8 mouse cellular contexts compared by ENCODE assay signal in the genomic region with DNA sequence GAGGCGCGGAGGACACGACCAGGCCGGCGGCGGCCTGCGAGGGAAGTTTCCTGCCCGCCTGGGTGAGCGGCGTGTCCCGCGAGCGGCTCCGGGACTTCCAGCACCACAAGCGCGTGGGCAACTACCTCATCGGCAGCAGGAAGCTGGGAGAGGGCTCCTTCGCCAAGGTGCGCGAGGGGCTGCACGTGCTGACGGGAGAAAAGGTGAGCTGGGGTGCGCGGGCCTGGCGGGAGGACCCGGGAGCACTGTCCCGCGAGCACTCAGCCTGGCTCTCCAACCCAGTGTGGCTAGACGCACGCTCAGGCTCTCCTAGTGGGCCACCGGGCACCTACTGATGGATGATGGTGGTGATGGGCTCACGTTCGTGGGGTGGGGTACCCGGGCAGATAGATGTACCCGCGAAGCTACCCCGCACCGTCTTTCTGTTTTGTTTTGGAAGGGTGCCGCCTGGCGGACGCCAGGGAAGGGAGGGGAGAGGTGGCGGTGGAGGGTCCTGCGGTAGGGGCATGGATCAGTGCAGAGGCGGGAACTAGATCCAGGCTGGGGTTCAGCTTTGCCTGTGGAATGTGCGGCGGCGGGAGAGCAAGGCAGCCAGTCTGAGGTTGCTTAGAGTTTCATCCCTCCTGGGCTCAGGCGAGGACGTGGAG. TPM values are rescaled to one million over a fixed set of nuclear protein-coding genes. Genes with fewer than 3 reads are reported as not detected.
A peak's percentile ranks its signal among the peaks of the same experiment; 100 is the strongest.
DNase-seq lines count a peak whose midpoint lies in the region; ATAC-seq and TF ChIP-seq lines count a peak whose summit lies in the region.

No protein-coding gene starts in this region.

- WGBS in embryonic facial prominence, embryonic 12.5 days, result 1% methylated on average over 49 of the region's 49 CpGs
- WGBS in heart, postnatal 0 days, result under 1% methylated on average over 45 of the region's 49 CpGs

- peak overlapping the region; percentile 99 for H3K27ac ChIP-seq in embryonic facial prominence, embryonic 12.5 days
- H3K27ac ChIP-seq in heart, postnatal 0 days (ENCODE audit: low read depth), result peak overlapping the region; percentile 80

- DNase-seq in urinary bladder, adult 2 months (ENCODE audit: low spot score), result peak; percentile 46
- no peak for DNase-seq in urinary bladder, postnatal 10 days (ENCODE audit: low spot score)
- peak; percentile 13 for DNase-seq in heart, postnatal 0 days (ENCODE audit: low spot score)
- DNase-seq in kidney, postnatal 4 days, result peak; percentile 77 to 83
- peak; percentile 68 to 70 for DNase-seq in lung, postnatal 4 days
- DNase-seq in right cerebral cortex, postnatal 14 days, result peak; percentile 33
- no peak for DNase-seq in natural killer cell, adult 2 months (ENCODE audit: low spot score in 2 of 2)

- H3K27me3 ChIP-seq in embryonic facial prominence, embryonic 12.5 days, result 0 out of 2 replicates have a peak, but pooled peaks cover 3% of the 10 kb centered on the region
- H3K27me3 ChIP-seq in heart, postnatal 0 days (ENCODE audit: control insufficient read depth, insufficient read depth, low read length), result no peaks in the 10 kb centered on the region

- peak; percentile 85 for ATAC-seq in embryonic facial prominence, embryonic 12.5 days (ENCODE audit: insufficient number of reproducible peaks, insufficient read depth, low FRiP score, low TSS enrichment)
- ATAC-seq in heart, postnatal 0 days (ENCODE audit: insufficient read depth, low read depth), result peak; percentile 40

- TF ChIP-seq EP300 in heart, postnatal 0 days (IDR thresholded peaks at IDR 0.05; ENCODE audit: low read depth), result no peak

- peak overlapping the region; percentile 79 for H3K4me2 ChIP-seq in embryonic facial prominence, embryonic 12.5 days (replicated peaks)
- peak overlapping the region; percentile 98 for H3K4me2 ChIP-seq in heart, postnatal 0 days (ENCODE audit: low read depth, low read length)

- H3K9me3 ChIP-seq in embryonic facial prominence, embryonic 12.5 days, result no peaks in the 10 kb centered on the region
- H3K9me3 ChIP-seq in heart, postnatal 0 days (replicated peaks; ENCODE audit: control insufficient read depth, low read length), result no peaks in the 10 kb centered on the region

- H3K36me3 ChIP-seq in embryonic facial prominence, embryonic 12.5 days, result peaks cover 18% of the 10 kb centered on the region
- H3K36me3 ChIP-seq in heart, postnatal 0 days (replicated peaks; ENCODE audit: control insufficient read depth, insufficient read depth, low read length), result no peaks in the 10 kb centered on the region; the same call in none of the 2 replicates

- H3K9ac ChIP-seq in embryonic facial prominence, embryonic 12.5 days, result peak overlapping the region; percentile 94
- H3K9ac ChIP-seq in heart, postnatal 0 days (replicated peaks; ENCODE audit: low read depth, low read length), result peak overlapping the region; percentile 81

- TF ChIP-seq CTCF in heart, postnatal 0 days (IDR thresholded peaks at IDR 0.05; ENCODE audit: low read depth), result peak; percentile 45

- peaks cover 34% of the 10 kb centered on the region for H3K4me1 ChIP-seq in embryonic facial prominence, embryonic 12.5 days
- peaks cover 27% of the 10 kb centered on the region for H3K4me1 ChIP-seq in heart, postnatal 0 days (ENCODE audit: control insufficient read depth, insufficient read depth)

- peak overlapping the region; percentile 90 for H3K4me3 ChIP-seq in embryonic facial prominence, embryonic 12.5 days
- H3K4me3 ChIP-seq in heart, postnatal 0 days (ENCODE audit: low read depth, low read length), result peak overlapping the region; percentile 84

RNA-seq across cellular contexts. Expression of a gene that starts 0.8 kb away (rescaled TPM):
- polyA plus RNA-seq in urinary bladder, adult 2 months (2012; rRNA removed), result 3.2 and 4.0 TPM in 2 replicates
- polyA plus RNA-seq in embryonic facial prominence, embryonic 12.5 days (2016; fragmentation: Nextera tagmentation; extraction: Ambion mirVana), result 23.8 and 25.0 TPM in 2 replicates
- 3.3 and 7.7 TPM in 2 replicates for total RNA-seq in heart, postnatal 0 days (2014; rRNA removed; ENCODE audit: low replicate concordance)
- polyA plus RNA-seq in heart, postnatal 0 days (2015; fragmentation: Nextera tagmentation; extraction: Ambion mirVana), result 1.4 and 1.6 TPM in 2 replicates

Comparison
In these comparisons a context has a peak if more than half of its experiments do, and no peak if none do; other contexts are left out.
1. DNase-seq: peak in urinary bladder, adult 2 months (single experiment), heart, postnatal 0 days (single experiment), kidney, postnatal 4 days (2 of 2), lung, postnatal 4 days (2 of 2) and right cerebral cortex, postnatal 14 days (single experiment); none in urinary bladder, postnatal 10 days (single experiment) and natural killer cell, adult 2 months (0 of 2).